Mouse (Mus musculus) erythroblast, embryonic 14.5 days (primary cell): ENCODE results near the gene Apaf1. TPM values are rescaled to one million over a fixed set of nuclear protein-coding genes. Genes with fewer than 3 reads are reported as not detected.

Source experiments
- H3K27me3 ChIP-seq: 2 replicates; pipeline ENCODE4 v1.6.1; 2012; ENCODE audit warnings: inconsistent platforms; ENCODE audit not compliant: control insufficient read depth
- H3K36me3 ChIP-seq: 2 replicates; pipeline ENCODE4 v1.6.1; 2012; ENCODE audit warnings: mild to moderate bottlenecking, inconsistent platforms; ENCODE audit not compliant: control insufficient read depth
- H3K4me1 ChIP-seq: 2 replicates; pipeline ENCODE4 v1.6.1; 2012; ENCODE audit warnings: inconsistent platforms; ENCODE audit not compliant: control insufficient read depth
- H3K4me3 ChIP-seq: replicated peaks from 2 replicates; pipeline ENCODE3; 2012; ENCODE audit warnings: moderate library complexity, mild to moderate bottlenecking, inconsistent platforms
- H3K9me3 ChIP-seq: 2 replicates; pipeline ENCODE4 v1.6.1; 2012; ENCODE audit warnings: low read length, inconsistent platforms, mixed read lengths; ENCODE audit not compliant: control insufficient read depth
- GATA1 ChIP-seq: IDR thresholded peaks from 2 replicates; pipeline ENCODE4 v1.6.1; 2012; ENCODE audit warnings: low read length, inconsistent platforms, mixed read lengths
- TAL1 ChIP-seq: IDR thresholded peaks from 3 replicates; pipeline ENCODE4 v1.6.1; 2012; ENCODE audit warnings: low read length, inconsistent platforms, mixed read lengths
- polyA plus RNA-seq: library from polyadenylated mRNA; stranded (reverse); fragments of >175 nt; gene quantifications from 2 replicates; pipeline ENCODE4 v1.2.3, GENCODE M21; 2012

The Apaf1 gene
- polyA plus RNA-seq, 1 experiment, result 0.30 TPM

DNA sequence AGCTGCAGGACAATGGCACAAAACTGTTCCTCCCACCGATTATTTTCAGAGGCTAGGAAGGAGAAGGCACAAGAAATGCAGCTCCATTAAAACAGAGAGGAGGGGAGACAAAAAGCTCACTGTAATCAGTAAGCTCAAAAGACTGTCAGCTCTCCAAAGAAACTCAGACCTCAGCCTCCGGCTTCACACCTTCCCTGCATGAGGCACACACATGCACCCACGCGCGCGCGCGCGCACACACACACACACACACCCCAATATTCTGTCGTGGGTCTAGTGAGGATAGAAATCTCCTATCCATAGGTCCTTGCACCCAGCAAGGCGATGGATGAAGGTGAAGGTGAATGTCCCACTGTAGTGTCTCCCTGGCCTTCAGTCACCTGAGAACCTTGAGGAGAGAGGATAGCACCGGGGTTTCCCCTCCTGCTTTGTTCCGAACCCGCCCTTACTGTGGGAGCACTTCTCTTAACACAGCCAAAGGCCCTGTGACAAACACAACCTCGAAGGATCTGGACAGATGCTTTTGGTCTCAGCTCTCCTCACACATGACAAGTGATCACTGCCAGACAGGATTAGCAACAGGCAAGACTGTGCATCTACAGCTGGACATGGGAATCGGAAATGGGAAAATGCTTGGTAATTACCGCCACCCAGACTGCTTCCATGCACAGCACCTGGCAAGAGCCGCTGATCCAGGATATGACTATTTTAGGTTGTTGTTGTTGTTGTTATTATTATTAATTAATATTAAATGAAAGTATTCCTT, 134.8 kb downstream of the Apaf1 start:
- Histone ChIP-seq H3K27me3 (no peaks in the 10 kb centered on the region), H3K4me3 (no peak overlapping the region), H3K4me1 (no peaks in the 10 kb centered on the region), H3K36me3 (no peaks in the 10 kb centered on the region), H3K9me3 (peaks cover 3% of the 10 kb centered on the region)
- TF ChIP-seq GATA1 (no peak), TAL1 (no peak)

DNA sequence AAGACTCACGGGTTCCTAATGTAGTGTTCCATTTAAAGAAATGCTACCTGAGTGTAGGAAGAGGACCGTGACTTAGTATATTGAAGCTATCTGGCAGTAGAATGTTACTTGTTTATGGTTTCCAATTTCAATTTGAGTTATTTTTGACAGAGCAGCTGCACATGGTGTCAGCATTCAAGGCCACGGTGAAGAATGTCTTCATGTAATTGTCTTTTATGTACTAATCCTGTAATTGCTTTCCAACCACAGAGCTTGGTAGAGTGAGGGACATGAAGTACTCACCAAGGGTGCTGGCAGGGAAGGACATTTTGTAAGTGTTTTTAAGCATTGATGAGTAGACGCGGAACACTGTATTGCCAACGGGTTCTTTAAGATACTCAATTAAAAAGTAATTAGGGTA, 135.5 kb downstream of the Apaf1 start:
- Histone ChIP-seq H3K4me3 (no peak overlapping the region), H3K36me3 (no peaks in the 10 kb centered on the region), H3K9me3 (peaks cover 3% of the 10 kb centered on the region), H3K4me1 (no peaks in the 10 kb centered on the region), H3K27me3 (no peaks in the 10 kb centered on the region)
- TF ChIP-seq GATA1, result no peak
- TF ChIP-seq TAL1, result no peak

DNA sequence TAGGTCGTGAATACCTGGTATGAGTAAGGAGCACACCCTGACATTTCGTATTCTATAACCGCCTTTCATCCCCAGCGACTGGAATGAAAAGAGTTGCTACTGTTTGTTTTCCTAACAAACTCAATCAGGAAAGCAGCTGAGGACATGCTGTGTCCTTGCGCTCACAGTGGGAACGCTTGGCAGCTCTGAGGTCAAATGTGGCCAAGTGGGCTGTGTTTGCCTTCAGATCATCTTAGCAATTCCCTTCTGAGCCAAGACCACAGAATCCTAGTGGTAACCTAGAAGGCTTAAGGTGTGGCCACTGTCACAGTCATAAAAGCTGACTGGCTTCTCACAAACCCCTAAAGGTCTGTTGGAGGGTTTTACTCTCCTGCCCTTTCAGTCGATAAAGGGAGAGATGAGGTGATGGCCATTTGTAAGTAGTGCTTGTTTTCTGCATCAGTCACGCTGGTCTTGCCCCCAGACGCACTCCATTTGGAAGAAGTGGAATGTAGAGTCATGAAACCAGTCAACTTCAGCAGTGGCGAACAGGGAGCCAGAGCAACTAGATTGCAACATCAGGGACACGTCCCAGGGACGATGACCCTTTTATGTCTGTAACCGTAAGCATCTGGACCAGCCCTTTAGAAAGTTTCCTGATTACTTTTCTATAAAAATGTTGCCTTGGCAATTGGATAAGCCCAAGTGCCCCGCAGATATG, 140.4 kb downstream of the Apaf1 start:
- H3K27me3 ChIP-seq, result no peaks in the 10 kb centered on the region
- H3K4me1 ChIP-seq, result no peaks in the 10 kb centered on the region
- no peaks in the 10 kb centered on the region for H3K36me3 ChIP-seq
- no peak for TF ChIP-seq TAL1
- no peak for TF ChIP-seq GATA1
- peaks cover 2% of the 10 kb centered on the region; the same call in 1 of the 2 replicates for H3K9me3 ChIP-seq
- H3K4me3 ChIP-seq, result no peak overlapping the region

DNA sequence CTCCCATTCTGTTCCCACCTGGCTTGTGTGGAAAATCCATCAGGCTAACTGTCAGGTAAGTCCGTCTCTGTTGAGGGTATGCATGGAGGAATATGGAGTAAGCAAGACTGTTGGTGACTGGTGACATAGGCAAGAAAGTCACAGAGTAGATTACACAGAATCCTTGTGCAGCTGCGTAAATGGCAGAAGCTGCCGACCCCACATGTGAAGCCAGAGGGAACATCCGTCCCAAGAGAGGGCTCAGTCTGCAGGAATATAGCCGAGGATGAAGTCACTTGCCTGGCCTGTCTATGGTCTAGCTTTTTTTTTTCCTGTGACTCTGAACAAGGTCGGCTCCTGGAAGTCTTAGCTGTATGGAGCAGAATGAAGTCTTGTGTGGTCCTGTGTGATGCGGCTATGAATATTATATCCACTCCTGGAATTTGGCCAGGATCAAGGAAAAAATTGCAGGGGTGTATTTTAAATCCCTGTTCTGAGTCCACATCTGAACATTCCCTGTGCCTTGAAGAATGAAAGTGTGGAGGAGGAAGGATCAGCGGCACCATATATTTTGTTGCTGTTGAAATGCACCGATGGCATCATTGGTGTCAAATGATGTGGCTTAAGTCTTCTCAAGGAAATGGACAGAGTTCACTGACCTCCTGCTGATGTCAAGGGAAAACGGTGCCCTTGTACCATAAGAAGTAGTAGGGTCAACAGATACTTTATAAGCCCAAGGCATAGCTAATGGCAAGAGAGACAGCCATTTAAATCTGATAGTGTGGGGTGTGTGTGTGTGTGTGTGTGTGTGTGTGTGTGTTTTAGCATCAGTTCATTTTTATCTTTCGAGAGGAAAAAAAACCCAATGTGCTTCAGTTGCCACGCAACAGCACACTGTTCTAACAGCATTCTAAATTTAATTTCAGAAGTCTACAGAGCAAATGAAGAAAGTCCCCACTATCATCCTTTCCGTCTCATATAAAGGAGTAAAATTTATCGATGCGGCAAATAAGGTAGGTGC, 141.7 kb downstream of the Apaf1 start:
- Histone ChIP-seq H3K36me3 (no peaks in the 10 kb centered on the region), H3K4me3 (no peak overlapping the region), H3K27me3 (no peaks in the 10 kb centered on the region), H3K4me1 (no peaks in the 10 kb centered on the region), H3K9me3 (peaks cover 2% of the 10 kb centered on the region; the same call in 1 of the 2 replicates)
- no peak for TF ChIP-seq GATA1
- TF ChIP-seq TAL1, result no peak

Other genes starting within 250 kb of the Apaf1 start
- not detected in 2 replicates for gene Ikbip, start 170 bp upstream of the Apaf1 start, polyA plus RNA-seq
- 18.7 and 21.2 TPM in 2 replicates for gene Slc25a3, start 41.3 kb upstream of the Apaf1 start, polyA plus RNA-seq
- 25.2 and 37.9 TPM in 2 replicates for gene Tmpo, start 98.5 kb upstream of the Apaf1 start, polyA plus RNA-seq